Mouse (Mus musculus): ENCODE measurements around the gene Aox2. TPM values are rescaled to one million over a fixed set of nuclear protein-coding genes. Genes with fewer than 3 reads are reported as not detected.

Aox2 gene
- polyA plus RNA-seq, 1 experiment from 2014 or later, result 0.03 TPM

GRCm38 (mm10) chr1:58291394-58292300 lies 13.5 kb downstream of the Aox2 start:
- ATAC-seq (ENCODE audit: low FRiP score, low read depth), result no peak
- no peak overlapping the region for H3K9ac ChIP-seq

GRCm38 (mm10) chr1:58294730-58295129 lies 16.6 kb downstream of the Aox2 start:
- no peak for ATAC-seq (ENCODE audit: low FRiP score, low read depth)
- H3K9me3 ChIP-seq, result no peaks in the 10 kb centered on the region
- H3K27me3 ChIP-seq, result no peaks in the 10 kb centered on the region
- H3K27ac ChIP-seq (replicated peaks), result no peak overlapping the region
- no peak overlapping the region for H3K4me2 ChIP-seq
- H3K9ac ChIP-seq, result no peak overlapping the region
- no peak overlapping the region for H3K4me3 ChIP-seq
- H3K36me3 ChIP-seq, result no peaks in the 10 kb centered on the region
- H3K4me1 ChIP-seq (replicated peaks), result no peaks in the 10 kb centered on the region
- WGBS, result 92% methylated on average over 5 of the region's 5 CpGs

More at GRCm38 (mm10) chr1:58291394-58292300, 13.5 kb downstream of the Aox2 start:
- Histone ChIP-seq H3K27me3 (no peaks in the 10 kb centered on the region), H3K27ac (replicated peaks) (no peak overlapping the region), H3K4me1 (replicated peaks) (no peaks in the 10 kb centered on the region), H3K36me3 (no peaks in the 10 kb centered on the region), H3K9me3 (no peaks in the 10 kb centered on the region), H3K4me2 (no peak overlapping the region), H3K4me3 (no peak overlapping the region)
- 68% methylated on average over 13 of the region's 13 CpGs for WGBS

DNA sequence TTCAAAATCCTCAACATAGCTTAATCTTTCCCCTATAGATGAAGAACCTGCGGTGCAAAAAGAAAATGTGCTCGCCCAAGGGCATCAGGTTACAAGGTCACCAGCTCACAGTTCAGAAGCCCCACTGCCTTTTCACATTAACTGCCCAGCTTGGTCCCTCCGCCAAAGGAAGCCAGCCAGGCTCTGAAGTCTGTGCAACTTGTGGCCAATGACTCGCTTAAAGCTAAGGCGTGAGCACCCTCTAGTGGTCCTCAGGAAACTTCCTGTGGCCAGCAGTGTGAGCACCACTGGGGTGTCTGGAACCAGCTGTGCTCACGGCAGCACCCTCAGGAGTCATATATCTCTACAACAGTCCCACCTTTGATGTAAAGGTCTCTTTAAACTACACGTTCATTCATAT lies 18.2 kb downstream of the Aox2 start:
- Histone ChIP-seq H3K4me2 (no peak overlapping the region), H3K9me3 (no peaks in the 10 kb centered on the region), H3K27me3 (no peaks in the 10 kb centered on the region), H3K9ac (no peak overlapping the region), H3K27ac (replicated peaks) (no peak overlapping the region), H3K4me1 (replicated peaks) (no peaks in the 10 kb centered on the region), H3K36me3 (no peaks in the 10 kb centered on the region), H3K4me3 (no peak overlapping the region)
- 4% methylated on average over 7 of the region's 7 CpGs for WGBS
- ATAC-seq (ENCODE audit: low FRiP score, low read depth), result peak; percentile 85

- WGBS, result 52% methylated on average over 4 of the region's 4 CpGs
- Histone ChIP-seq H3K4me2 (no peak overlapping the region), H3K36me3 (no peaks in the 10 kb centered on the region), H3K9ac (no peak overlapping the region), H3K4me3 (no peak overlapping the region), H3K27me3 (no peaks in the 10 kb centered on the region), H3K4me1 (replicated peaks) (no peaks in the 10 kb centered on the region), H3K27ac (replicated peaks) (no peak overlapping the region), H3K9me3 (no peaks in the 10 kb centered on the region)
- ATAC-seq (ENCODE audit: low FRiP score, low read depth), result no peak
These were observed 18.7 kb downstream of the Aox2 start for GRCm38 (mm10) chr1:58296821-58297220.

DNA sequence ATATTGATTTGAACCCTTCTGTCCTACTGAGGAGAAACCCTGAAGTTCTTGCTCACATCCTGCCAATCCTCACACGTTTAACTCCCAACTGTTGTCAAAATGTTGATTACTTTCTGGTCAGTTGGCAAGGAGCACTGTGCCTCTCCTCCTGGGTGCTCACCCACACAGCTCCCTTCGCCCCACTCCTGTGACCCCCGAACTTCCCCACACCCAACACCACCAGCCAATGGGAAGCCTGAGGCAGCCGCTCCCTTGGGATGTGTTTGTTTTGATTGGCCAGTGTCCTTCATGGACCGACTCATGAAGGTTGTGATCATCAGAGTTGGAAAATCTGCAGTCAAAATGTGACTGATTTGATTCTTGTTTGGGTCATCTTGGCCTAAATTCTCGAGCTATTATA lies 20.2 kb downstream of the Aox2 start:
- H3K27ac ChIP-seq (replicated peaks), result no peak overlapping the region
- H3K9me3 ChIP-seq, result no peaks in the 10 kb centered on the region
- no peak overlapping the region for H3K4me3 ChIP-seq
- H3K27me3 ChIP-seq, result no peaks in the 10 kb centered on the region
- no peak for ATAC-seq (ENCODE audit: low FRiP score, low read depth)
- no peak overlapping the region for H3K4me2 ChIP-seq
- H3K9ac ChIP-seq, result no peak overlapping the region
- no peaks in the 10 kb centered on the region for H3K36me3 ChIP-seq
- WGBS, result 81% methylated on average over 6 of the region's 6 CpGs
- no peaks in the 10 kb centered on the region for H3K4me1 ChIP-seq (replicated peaks)

- ATAC-seq (ENCODE audit: low FRiP score, low read depth), result no peak
- H3K4me1 ChIP-seq (replicated peaks), result no peaks in the 10 kb centered on the region
- H3K4me3 ChIP-seq, result no peak overlapping the region
- no peaks in the 10 kb centered on the region for H3K36me3 ChIP-seq
- H3K9me3 ChIP-seq, result no peaks in the 10 kb centered on the region
- WGBS, result 97% methylated on average over 7 of the region's 7 CpGs
- H3K27me3 ChIP-seq, result no peaks in the 10 kb centered on the region
- H3K27ac ChIP-seq (replicated peaks), result no peak overlapping the region
- no peak overlapping the region for H3K4me2 ChIP-seq
- no peak overlapping the region for H3K9ac ChIP-seq
These were observed 22.9 kb downstream of the Aox2 start for GRCm38 (mm10) chr1:58301073-58301472.

DNA sequence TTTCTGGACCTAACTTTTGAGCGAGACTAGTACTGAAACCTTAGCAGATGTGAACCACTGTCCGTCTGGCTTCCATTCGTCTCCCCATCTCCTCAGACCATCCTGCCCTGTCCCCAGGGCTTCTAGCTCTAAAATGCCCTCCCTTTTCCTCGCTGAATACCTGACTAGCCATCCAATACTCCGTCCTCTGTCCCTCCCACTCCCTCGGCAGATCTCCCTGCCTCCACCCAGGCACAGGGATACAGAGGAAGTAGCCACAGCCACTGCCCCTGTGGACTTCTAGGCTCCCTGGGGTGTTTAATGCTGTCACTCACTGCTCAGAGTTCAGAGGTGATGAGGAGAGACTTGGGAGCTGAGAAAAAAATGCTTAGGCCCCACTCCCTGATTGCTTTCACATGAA lies 23.9 kb downstream of the Aox2 start:
- H3K4me2 ChIP-seq, result no peak overlapping the region

GRCm38 (mm10) chr1:58303009-58303408 lies 24.9 kb downstream of the Aox2 start:
- no peak overlapping the region for H3K4me2 ChIP-seq
- no peaks in the 10 kb centered on the region for H3K4me1 ChIP-seq (replicated peaks)
- H3K27ac ChIP-seq (replicated peaks), result no peak overlapping the region
- 92% methylated on average over 6 of the region's 6 CpGs for WGBS
- no peak for ATAC-seq (ENCODE audit: low FRiP score, low read depth)
- no peak overlapping the region for H3K4me3 ChIP-seq
- no peaks in the 10 kb centered on the region for H3K36me3 ChIP-seq
- no peak overlapping the region for H3K9ac ChIP-seq
- no peaks in the 10 kb centered on the region for H3K27me3 ChIP-seq
- no peaks in the 10 kb centered on the region for H3K9me3 ChIP-seq

More for the DNA sequence above, 23.9 kb downstream of the Aox2 start:
- H3K4me3 ChIP-seq, result no peak overlapping the region
- no peak for ATAC-seq (ENCODE audit: low FRiP score, low read depth)
- 74% methylated on average over 6 of the region's 6 CpGs for WGBS
- H3K27ac ChIP-seq (replicated peaks), result no peak overlapping the region
- H3K27me3 ChIP-seq, result no peaks in the 10 kb centered on the region
- no peaks in the 10 kb centered on the region for H3K9me3 ChIP-seq
- H3K9ac ChIP-seq, result no peak overlapping the region
- no peaks in the 10 kb centered on the region for H3K4me1 ChIP-seq (replicated peaks)
- H3K36me3 ChIP-seq, result no peaks in the 10 kb centered on the region

- H3K4me2 ChIP-seq, result no peak overlapping the region
- H3K36me3 ChIP-seq, result no peaks in the 10 kb centered on the region
- H3K4me1 ChIP-seq (replicated peaks), result no peaks in the 10 kb centered on the region
- no peak overlapping the region for H3K9ac ChIP-seq
- no peak overlapping the region for H3K4me3 ChIP-seq
- 93% methylated on average over 4 of the region's 4 CpGs for WGBS
- no peaks in the 10 kb centered on the region for H3K9me3 ChIP-seq
- no peak overlapping the region for H3K27ac ChIP-seq (replicated peaks)
- H3K27me3 ChIP-seq, result no peaks in the 10 kb centered on the region
- no peak for ATAC-seq (ENCODE audit: low FRiP score, low read depth)
These were observed 25.6 kb downstream of the Aox2 start for GRCm38 (mm10) chr1:58303726-58304125.

DNA sequence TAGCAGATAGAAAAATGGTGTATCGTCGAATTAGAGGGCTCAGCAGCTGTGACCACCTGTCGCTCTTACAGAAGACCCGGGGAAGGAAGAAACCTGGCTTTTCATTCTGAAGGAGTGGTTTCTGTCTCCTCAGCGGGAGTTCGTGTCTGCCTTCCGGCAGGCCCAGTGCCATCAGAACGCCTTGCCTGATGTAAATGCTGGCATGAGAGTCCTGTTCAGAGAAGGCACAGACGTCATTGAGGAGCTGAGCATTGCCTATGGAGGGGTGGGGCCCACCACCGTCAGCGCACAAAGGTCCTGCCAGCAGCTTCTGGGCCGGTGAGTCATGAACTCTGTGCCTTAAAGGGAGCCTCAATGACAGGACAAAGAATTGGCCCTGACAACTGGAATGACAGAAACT lies 26.2 kb downstream of the Aox2 start:
- H3K4me3 ChIP-seq, result no peak overlapping the region
- no peak overlapping the region for H3K4me2 ChIP-seq
- H3K9ac ChIP-seq, result no peak overlapping the region
- no peak for ATAC-seq (ENCODE audit: low FRiP score, low read depth)
- no peak overlapping the region for H3K27ac ChIP-seq (replicated peaks)
- H3K4me1 ChIP-seq (replicated peaks), result no peaks in the 10 kb centered on the region
- no peaks in the 10 kb centered on the region for H3K27me3 ChIP-seq
- no peaks in the 10 kb centered on the region for H3K9me3 ChIP-seq
- 52% methylated on average over 12 of the region's 12 CpGs for WGBS
- no peaks in the 10 kb centered on the region for H3K36me3 ChIP-seq

GRCm38 (mm10) chr1:58307181-58307580 lies 29.1 kb downstream of the Aox2 start:
- no peaks in the 10 kb centered on the region for H3K4me1 ChIP-seq (replicated peaks)
- WGBS, result 93% methylated on average over 8 of the region's 8 CpGs
- no peaks in the 10 kb centered on the region for H3K9me3 ChIP-seq
- H3K36me3 ChIP-seq, result no peaks in the 10 kb centered on the region
- no peak overlapping the region for H3K4me2 ChIP-seq
- no peaks in the 10 kb centered on the region for H3K27me3 ChIP-seq
- H3K4me3 ChIP-seq, result no peak overlapping the region
- H3K27ac ChIP-seq (replicated peaks), result no peak overlapping the region
- no peak for ATAC-seq (ENCODE audit: low FRiP score, low read depth)
- no peak overlapping the region for H3K9ac ChIP-seq

DNA sequence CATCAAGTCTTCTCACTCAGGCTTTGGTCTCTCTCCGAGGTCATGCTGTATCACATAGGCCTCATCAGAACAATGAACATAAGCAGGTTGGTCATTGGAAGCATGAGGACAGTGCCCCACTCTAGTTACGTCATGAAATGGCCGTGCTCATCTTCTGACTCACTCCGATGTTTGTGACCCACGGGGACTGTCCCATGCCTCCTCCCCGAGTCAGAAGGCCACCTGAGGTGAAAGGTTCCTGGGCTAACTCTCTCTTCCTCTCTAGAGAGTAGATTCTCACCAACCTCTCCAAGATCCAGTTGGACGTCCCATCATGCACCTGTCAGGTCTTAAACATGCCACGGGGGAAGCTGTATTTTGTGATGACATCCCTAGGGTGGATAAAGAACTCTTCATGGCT lies 30.5 kb downstream of the Aox2 start:
- no peaks in the 10 kb centered on the region for H3K9me3 ChIP-seq
- no peaks in the 10 kb centered on the region for H3K27me3 ChIP-seq
- H3K9ac ChIP-seq, result no peak overlapping the region
- no peak overlapping the region for H3K4me2 ChIP-seq
- WGBS, result 86% methylated on average over 8 of the region's 8 CpGs
- ATAC-seq (ENCODE audit: low FRiP score, low read depth), result no peak
- H3K4me1 ChIP-seq (replicated peaks), result no peaks in the 10 kb centered on the region
- H3K27ac ChIP-seq (replicated peaks), result no peak overlapping the region
- no peak overlapping the region for H3K4me3 ChIP-seq
- H3K36me3 ChIP-seq, result no peaks in the 10 kb centered on the region

- H3K9me3 ChIP-seq, result no peaks in the 10 kb centered on the region
- 80% methylated on average over 4 of the region's 4 CpGs for WGBS
- no peak overlapping the region for H3K4me2 ChIP-seq
These were observed 31.7 kb downstream of the Aox2 start for GRCm38 (mm10) chr1:58309853-58310252.

More at GRCm38 (mm10) chr1:58309853-58310252, 31.7 kb downstream of the Aox2 start:
- no peaks in the 10 kb centered on the region for H3K27me3 ChIP-seq
- no peak overlapping the region for H3K9ac ChIP-seq
- no peak overlapping the region for H3K4me3 ChIP-seq
- no peak overlapping the region for H3K27ac ChIP-seq (replicated peaks)
- H3K36me3 ChIP-seq, result no peaks in the 10 kb centered on the region
- no peak for ATAC-seq (ENCODE audit: low FRiP score, low read depth)
- no peaks in the 10 kb centered on the region for H3K4me1 ChIP-seq (replicated peaks)

Measured in hindbrain, embryonic 15.5 days (tissue).